Mouse (Mus musculus) ovary, postnatal 14 days (tissue): ENCODE measurements around the gene Ctla4.
A peak's percentile ranks its signal among the peaks of the same experiment; 100 is the strongest.

Source experiments
- DNase-seq: peaks from one replicate; pipeline ENCODE4 v3.0.0; 2022; ENCODE audit warnings: low spot score

The Ctla4 gene

GRCm38 (mm10) chr1:60929036-60929435 is 42.2 kb downstream of the Ctla4 start:
- DNase-seq = no peak

GRCm38 (mm10) chr1:60930397-60930796 is 43.6 kb downstream of the Ctla4 start:
- DNase-seq = no peak

- no peak for DNase-seq
Observed at GRCm38 (mm10) chr1:60935968-60936581, 49.3 kb downstream of the Ctla4 start.

- no peak for DNase-seq
Observed at GRCm38 (mm10) chr1:60936963-60937711, 50.3 kb downstream of the Ctla4 start.

GRCm38 (mm10) chr1:60938256-60938655 is 51.5 kb downstream of the Ctla4 start:
- no peak for DNase-seq

- no peak for DNase-seq
Observed at GRCm38 (mm10) chr1:60938974-60939373, 52.2 kb downstream of the Ctla4 start.

- DNase-seq = no peak
Observed at GRCm38 (mm10) chr1:60940023-60940422, 53.2 kb downstream of the Ctla4 start.

GRCm38 (mm10) chr1:60940620-60941019 is 53.8 kb downstream of the Ctla4 start:
- DNase-seq = no peak

- DNase-seq = no peak
Observed at GRCm38 (mm10) chr1:60941056-60942048, 54.6 kb downstream of the Ctla4 start.

- no peak for DNase-seq
Observed at GRCm38 (mm10) chr1:60942921-60943320, 56.1 kb downstream of the Ctla4 start.

- no peak for DNase-seq
Observed at GRCm38 (mm10) chr1:60945633-60946401, 59.0 kb downstream of the Ctla4 start.

- no peak for DNase-seq
Observed at GRCm38 (mm10) chr1:60948112-60948511, 61.3 kb downstream of the Ctla4 start.

- DNase-seq = peak; percentile 11
Observed at GRCm38 (mm10) chr1:60952958-60953357, 66.2 kb downstream of the Ctla4 start.

- DNase-seq = no peak
Observed at GRCm38 (mm10) chr1:60953686-60954085, 66.9 kb downstream of the Ctla4 start.

GRCm38 (mm10) chr1:60954759-60955158 is 68.0 kb downstream of the Ctla4 start:
- no peak for DNase-seq

GRCm38 (mm10) chr1:60955186-60955585 is 68.4 kb downstream of the Ctla4 start:
- no peak for DNase-seq

GRCm38 (mm10) chr1:60956196-60956595 is 69.4 kb downstream of the Ctla4 start:
- no peak for DNase-seq

- no peak for DNase-seq
Observed at GRCm38 (mm10) chr1:60958287-60958686, 71.5 kb downstream of the Ctla4 start.

GRCm38 (mm10) chr1:60959246-60959645 is 72.4 kb downstream of the Ctla4 start:
- DNase-seq = no peak

GRCm38 (mm10) chr1:60960451-60960850 is 73.7 kb downstream of the Ctla4 start:
- DNase-seq = peak; percentile 13

- DNase-seq = peak; percentile 62
Observed at GRCm38 (mm10) chr1:60961080-60961479, 74.3 kb downstream of the Ctla4 start.

GRCm38 (mm10) chr1:60962095-60962494 is 75.3 kb downstream of the Ctla4 start:
- DNase-seq = no peak
